Mouse (Mus musculus) embryonic facial prominence, embryonic 14.5 days (tissue): ENCODE data around the gene Mthfr. TPM values are rescaled to one million over a fixed set of nuclear protein-coding genes. Genes with fewer than 3 reads are reported as not detected.
"Not testable (repeated sequence)": the region's sequence is repeated elsewhere in the genome, so short reads cannot be mapped to it uniquely, and the experiment has no call there.

Experiments
- ATAC-seq: fragments of 200-750 bp; cut with Nextera tagmentation; 2 replicates; pipeline ENCODE4 v1.8.0; 2017; ENCODE audit warnings: low read depth, moderate number of reproducible peaks, moderate TSS enrichment
- DNase-seq: peaks from one replicate; pipeline ENCODE4 v3.0.0-alpha.2; 2015; ENCODE audit warnings: low spot score
- H3K27ac ChIP-seq: fragments of 300-500 bp; sonication (generic); replicated peaks from 2 replicates; pipeline ENCODE4 v1.5.1; 2014; ENCODE audit warnings: low read depth, mild to moderate bottlenecking, low read length, moderate library complexity
- H3K27me3 ChIP-seq: fragments of 300-500 bp; sonication (generic); replicated peaks from 2 replicates; pipeline ENCODE4 v1.6.1; 2014; ENCODE audit warnings: low read length; ENCODE audit not compliant: control insufficient read depth, insufficient read depth
- H3K36me3 ChIP-seq: fragments of 300-500 bp; sonication (generic); 2 replicates; pipeline ENCODE4 v1.6.1; 2014; ENCODE audit warnings: low read length, mixed read lengths; ENCODE audit not compliant: control insufficient read depth, insufficient read depth
- H3K4me1 ChIP-seq: fragments of 300-500 bp; sonication (generic); 2 replicates; pipeline ENCODE4 v1.6.1; 2014; ENCODE audit warnings: antibody characterized with exemption, low read length; ENCODE audit not compliant: control insufficient read depth, insufficient read depth
- H3K4me2 ChIP-seq: fragments of 300-500 bp; sonication (generic); 2 replicates; pipeline ENCODE4 v1.6.1; 2014; ENCODE audit warnings: low read depth, mild to moderate bottlenecking, low read length, moderate library complexity, mixed read lengths
- H3K4me3 ChIP-seq: fragments of 300-500 bp; sonication (generic); 2 replicates; pipeline ENCODE4 v1.5.1; 2014; ENCODE audit warnings: low read depth, mild to moderate bottlenecking, low read length
- H3K9ac ChIP-seq: fragments of 300-500 bp; sonication (generic); 2 replicates; pipeline ENCODE4 v1.6.1; 2014; ENCODE audit warnings: low read depth, mild to moderate bottlenecking, low read length, moderate library complexity, mixed read lengths
- H3K9me3 ChIP-seq: fragments of 300-500 bp; sonication (generic); 2 replicates; pipeline ENCODE4 v1.6.1; 2016; ENCODE audit warnings: low read length; ENCODE audit not compliant: control insufficient read depth
- WGBS: fragments of 180-500 bp; shearing (Covaris S2); extraction: QIAGEN DNeasy Blood & Tissue Kit; methylation state at CpG from one replicate; pipeline ENCODE4 v1.1.7; 2014; 5-methylcytosine and 5-hydroxymethylcytosine counted together
- polyA plus RNA-seq: library from polyadenylated mRNA; unstranded; fragments of >200 nt; fragmentation: Nextera tagmentation; extraction: Ambion mirVana; gene quantifications from 2 replicates; pipeline ENCODE4 v1.2.1, GENCODE M21; 2014

Gene Mthfr
- polyA plus RNA-seq, 1 experiment from 2014 or later, result 20.3 TPM

- Histone ChIP-seq H3K36me3 (peaks cover 54% of the 10 kb centered on the region), H3K27ac (no peak overlapping the region), H3K9ac (no peak overlapping the region), H3K4me3 (no peak overlapping the region), H3K4me2 (no peak overlapping the region), H3K27me3 (no peaks in the 10 kb centered on the region), H3K4me1 (peaks cover 27% of the 10 kb centered on the region), H3K9me3 (no peaks in the 10 kb centered on the region)
- whole genome bisulfite sequencing, result 79% methylated on average over 2 of the region's 2 CpGs
- ATAC-seq (no peak), DNase-seq (no peak)
Observed at GRCm38 (mm10) chr4:148044113-148044512, 5.2 kb downstream of the Mthfr start.

GRCm38 (mm10) chr4:148046450-148047031 lies 7.7 kb downstream of the Mthfr start:
- 67% methylated on average over 4 of the region's 4 CpGs for WGBS

GRCm38 (mm10) chr4:148050396-148050914 lies 11.6 kb downstream of the Mthfr start:
- H3K27me3 ChIP-seq, H3K9me3 ChIP-seq, DNase-seq, H3K4me2 ChIP-seq, H3K9ac ChIP-seq, H3K4me1 ChIP-seq, H3K4me3 ChIP-seq, H3K27ac ChIP-seq, ATAC-seq: not testable (repeated sequence)
- 95% methylated on average over 3 of the region's 3 CpGs for WGBS
- H3K36me3 ChIP-seq, result peaks cover 95% of the 10 kb centered on the region

More at GRCm38 (mm10) chr4:148046450-148047031, 7.7 kb downstream of the Mthfr start:
- Histone ChIP-seq H3K27ac (no peak overlapping the region), H3K4me3 (no peak overlapping the region), H3K36me3 (peaks cover 78% of the 10 kb centered on the region), H3K4me2 (no peak overlapping the region), H3K27me3 (no peaks in the 10 kb centered on the region), H3K9me3 (no peaks in the 10 kb centered on the region), H3K4me1 (peaks cover 10% of the 10 kb centered on the region; the same call in 1 of the 2 replicates), H3K9ac (no peak overlapping the region)
- ATAC-seq, result no peak
- no peak for DNase-seq

- Histone ChIP-seq H3K27me3 (no peaks in the 10 kb centered on the region), H3K4me3 (no peak overlapping the region), H3K9ac (no peak overlapping the region), H3K36me3 (peaks cover 95% of the 10 kb centered on the region), H3K9me3 (no peaks in the 10 kb centered on the region), H3K4me2 (no peak overlapping the region), H3K27ac (no peak overlapping the region), H3K4me1 (no peaks in the 10 kb centered on the region)
- ATAC-seq, result no peak
- WGBS, result 94% methylated on average over 11 of the region's 13 CpGs
- DNase-seq, result no peak
Observed at GRCm38 (mm10) chr4:148051046-148051776, 12.3 kb downstream of the Mthfr start.

GRCm38 (mm10) chr4:148051886-148052285 lies 13.0 kb downstream of the Mthfr start:
- H3K4me1 ChIP-seq, result no peaks in the 10 kb centered on the region
- H3K36me3 ChIP-seq, result peaks cover 98% of the 10 kb centered on the region
- H3K4me3 ChIP-seq, result no peak overlapping the region
- ATAC-seq, result no peak
- 90% methylated on average over 11 of the region's 11 CpGs for WGBS
- H3K4me2 ChIP-seq, result no peak overlapping the region
- H3K27ac ChIP-seq, result no peak overlapping the region
- DNase-seq, result no peak
- H3K9me3 ChIP-seq, result no peaks in the 10 kb centered on the region
- no peak overlapping the region for H3K9ac ChIP-seq
- H3K27me3 ChIP-seq, result no peaks in the 10 kb centered on the region

GRCm38 (mm10) chr4:148052976-148053375 lies 14.1 kb downstream of the Mthfr start:
- Histone ChIP-seq H3K4me2 (no peak overlapping the region), H3K36me3 (peaks cover 100% of the 10 kb centered on the region), H3K9me3 (no peaks in the 10 kb centered on the region), H3K27ac (no peak overlapping the region), H3K4me1 (no peaks in the 10 kb centered on the region), H3K9ac (no peak overlapping the region), H3K27me3 (no peaks in the 10 kb centered on the region), H3K4me3 (no peak overlapping the region)
- 77% methylated on average over 2 of the region's 2 CpGs for WGBS
- DNase-seq (no peak), ATAC-seq (no peak)

- no peak for DNase-seq
- 91% methylated on average over 12 of the region's 12 CpGs for WGBS
- ATAC-seq, result no peak
- Histone ChIP-seq H3K27me3 (no peaks in the 10 kb centered on the region), H3K4me1 (no peaks in the 10 kb centered on the region), H3K9me3 (no peaks in the 10 kb centered on the region), H3K9ac (no peak overlapping the region), H3K27ac (no peak overlapping the region), H3K36me3 (peaks cover 99% of the 10 kb centered on the region), H3K4me2 (no peak overlapping the region), H3K4me3 (no peak overlapping the region)
Observed at GRCm38 (mm10) chr4:148053417-148053920, 14.6 kb downstream of the Mthfr start.

- Histone ChIP-seq H3K9ac (no peak overlapping the region), H3K27me3 (no peaks in the 10 kb centered on the region), H3K4me2 (no peak overlapping the region), H3K36me3 (peaks cover 83% of the 10 kb centered on the region), H3K4me1 (no peaks in the 10 kb centered on the region), H3K27ac (no peak overlapping the region), H3K9me3 (no peaks in the 10 kb centered on the region), H3K4me3 (no peak overlapping the region)
- ATAC-seq (no peak), DNase-seq (no peak)
- WGBS, result 90% methylated on average over 19 of the region's 21 CpGs
Observed at GRCm38 (mm10) chr4:148054961-148055695, 16.3 kb downstream of the Mthfr start.
